Mouse (Mus musculus) stomach, embryonic 14.5 days (tissue): ENCODE data around the gene Map2k4. TPM values are rescaled to one million over a fixed set of nuclear protein-coding genes. Genes with fewer than 3 reads are reported as not detected.
A peak's percentile ranks its signal among the peaks of the same experiment; 100 is the strongest.

Experiments used
- ATAC-seq: fragments of 200-750 bp; cut with Nextera tagmentation; 2 replicates; pipeline ENCODE4 v1.8.0; 2017; ENCODE audit warnings: low read depth, moderate TSS enrichment; ENCODE audit not compliant: insufficient number of reproducible peaks, insufficient read depth, low FRiP score
- H3K27ac ChIP-seq: fragments of 300-500 bp; sonication (generic); 2 replicates; pipeline ENCODE4 v1.5.1; 2014; ENCODE audit warnings: mild to moderate bottlenecking, low read length, moderate library complexity, mixed read lengths
- H3K27me3 ChIP-seq: fragments of 300-500 bp; sonication (generic); 2 replicates; pipeline ENCODE4 v1.6.1; 2014; ENCODE audit warnings: low read length, control low read depth, mixed read lengths; ENCODE audit not compliant: control insufficient read depth, insufficient read depth
- H3K36me3 ChIP-seq: fragments of 300-500 bp; sonication (generic); 2 replicates; pipeline ENCODE4 v1.6.1; 2014; ENCODE audit warnings: mild to moderate bottlenecking, control low read depth, low read length, moderate library complexity, mixed read lengths; ENCODE audit not compliant: control insufficient read depth, insufficient read depth
- H3K4me1 ChIP-seq: fragments of 300-500 bp; sonication (generic); 2 replicates; pipeline ENCODE4 v1.6.1; 2014; ENCODE audit warnings: low read length, control low read depth, mixed read lengths; ENCODE audit not compliant: control insufficient read depth, insufficient read depth
- H3K4me2 ChIP-seq: fragments of 300-500 bp; sonication (generic); replicated peaks from 2 replicates; pipeline ENCODE4 v1.6.1; 2014; ENCODE audit warnings: low read depth, low read length, control low read depth
- H3K4me3 ChIP-seq: fragments of 300-500 bp; sonication (generic); 2 replicates; pipeline ENCODE4 v1.5.1; 2014; ENCODE audit warnings: low read depth, low read length, control low read depth
- H3K9ac ChIP-seq: fragments of 300-500 bp; sonication (generic); replicated peaks from 2 replicates; pipeline ENCODE4 v1.6.1; 2014; ENCODE audit warnings: low read depth, mild to moderate bottlenecking, control low read depth, low read length, moderate library complexity, mixed read lengths
- H3K9me3 ChIP-seq: fragments of 300-500 bp; sonication (generic); 2 replicates; pipeline ENCODE4 v1.6.1; 2016; ENCODE audit warnings: low read depth, low read length, control low read depth; ENCODE audit not compliant: control insufficient read depth
- WGBS: fragments of 180-500 bp; shearing (Covaris S2); extraction: QIAGEN DNeasy Blood & Tissue Kit; methylation state at CpG from one replicate; pipeline ENCODE4 v1.1.7; 2014; 5-methylcytosine and 5-hydroxymethylcytosine counted together
- polyA plus RNA-seq: library from polyadenylated mRNA; unstranded; fragments of >200 nt; fragmentation: Nextera tagmentation; extraction: Ambion mirVana; gene quantifications from 2 replicates; pipeline ENCODE4 v1.2.1, GENCODE M21; 2014

Gene Map2k4
- 77.7 and 77.9 TPM in 2 replicates for polyA plus RNA-seq

- ATAC-seq = peak; percentile 99
- Histone ChIP-seq H3K36me3 (no peaks in the 10 kb centered on the region), H3K4me2 (peak within 1 kb of the TSS; percentile 65), H3K4me1 (peaks cover 14% of the 10 kb centered on the region), H3K4me3 (peak within 1 kb of the TSS; percentile 56), H3K27ac (peak within 1 kb of the TSS; percentile 84), H3K9ac (peak within 1 kb of the TSS; percentile 98), H3K9me3 (no peaks in the 10 kb centered on the region), H3K27me3 (no peaks in the 10 kb centered on the region)
- WGBS = under 1% methylated on average over 29 of the region's 36 CpGs
These were observed at the start of gene Map2k4 for GRCm38 (mm10) chr11:65788154-65788553. Gene Map2k4 (minus strand): TSS chr11:65788297.

DNA sequence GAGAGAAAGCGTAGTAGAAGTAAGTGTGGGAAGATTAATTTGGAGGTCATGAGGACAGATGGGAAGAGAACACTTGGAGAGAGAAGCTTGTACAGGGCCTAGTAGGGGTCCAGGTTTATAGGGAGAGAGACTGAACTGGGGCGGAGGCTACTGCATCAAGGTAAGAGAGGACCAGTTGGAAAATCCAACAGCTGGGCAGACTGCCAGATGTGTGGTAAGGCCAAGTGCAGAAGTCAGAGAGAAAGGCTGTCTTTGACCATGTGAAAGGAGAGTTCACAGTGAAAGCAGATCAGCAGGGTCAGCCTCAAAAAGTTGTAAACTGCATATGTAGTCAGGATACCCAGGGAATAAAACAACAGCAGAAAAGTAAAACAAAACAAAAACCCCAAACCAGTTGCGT, 36.5 kb upstream of the Map2k4 start:
- H3K9ac ChIP-seq = no peak overlapping the region
- H3K9me3 ChIP-seq = no peaks in the 10 kb centered on the region
- peaks cover 29% of the 10 kb centered on the region for H3K36me3 ChIP-seq
- no peak overlapping the region for H3K27ac ChIP-seq
- 79% methylated on average over 3 of the region's 3 CpGs for WGBS
- H3K4me2 ChIP-seq = no peak overlapping the region
- no peaks in the 10 kb centered on the region for H3K27me3 ChIP-seq
- ATAC-seq = no peak
- H3K4me3 ChIP-seq = no peak overlapping the region
- H3K4me1 ChIP-seq = no peaks in the 10 kb centered on the region

DNA sequence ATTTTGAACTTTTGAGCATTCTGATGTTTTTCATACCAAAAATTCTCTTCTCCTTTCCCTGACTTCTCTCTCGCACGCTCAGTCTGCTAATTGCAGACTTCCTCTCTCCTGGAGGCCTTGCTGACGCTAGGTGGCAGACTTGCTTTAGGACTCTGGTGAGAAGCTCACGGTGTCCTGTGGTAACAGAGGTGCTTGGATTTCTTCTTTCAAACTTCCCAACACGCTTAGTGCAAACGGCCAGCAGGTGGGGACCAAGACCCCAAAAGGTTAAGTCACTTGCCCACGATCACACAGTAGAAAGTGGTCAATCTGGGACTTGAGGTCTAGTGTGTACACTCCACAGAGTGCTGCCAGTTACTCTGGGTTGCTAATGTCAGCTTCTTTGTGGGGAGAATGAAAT, 32.8 kb upstream of the Map2k4 start:
- H3K4me3 ChIP-seq = no peak overlapping the region
- peaks cover 24% of the 10 kb centered on the region for H3K36me3 ChIP-seq
- no peaks in the 10 kb centered on the region for H3K4me1 ChIP-seq
- no peaks in the 10 kb centered on the region for H3K27me3 ChIP-seq
- no peaks in the 10 kb centered on the region for H3K9me3 ChIP-seq
- H3K4me2 ChIP-seq = no peak overlapping the region
- ATAC-seq = peak; percentile 63; the same call in 1 of the 2 replicates
- H3K9ac ChIP-seq = no peak overlapping the region
- no peak overlapping the region for H3K27ac ChIP-seq
- 9% methylated on average over 7 of the region's 7 CpGs for WGBS

GRCm38 (mm10) chr11:65820280-65820679, 32.2 kb upstream of the Map2k4 start:
- Histone ChIP-seq H3K4me2 (no peak overlapping the region), H3K9me3 (no peaks in the 10 kb centered on the region), H3K9ac (no peak overlapping the region), H3K36me3 (peaks cover 30% of the 10 kb centered on the region), H3K4me3 (no peak overlapping the region), H3K27me3 (no peaks in the 10 kb centered on the region), H3K27ac (no peak overlapping the region), H3K4me1 (no peaks in the 10 kb centered on the region)
- WGBS = 76% methylated on average over 5 of the region's 5 CpGs
- peak; percentile 42; the same call in 1 of the 2 replicates for ATAC-seq

DNA sequence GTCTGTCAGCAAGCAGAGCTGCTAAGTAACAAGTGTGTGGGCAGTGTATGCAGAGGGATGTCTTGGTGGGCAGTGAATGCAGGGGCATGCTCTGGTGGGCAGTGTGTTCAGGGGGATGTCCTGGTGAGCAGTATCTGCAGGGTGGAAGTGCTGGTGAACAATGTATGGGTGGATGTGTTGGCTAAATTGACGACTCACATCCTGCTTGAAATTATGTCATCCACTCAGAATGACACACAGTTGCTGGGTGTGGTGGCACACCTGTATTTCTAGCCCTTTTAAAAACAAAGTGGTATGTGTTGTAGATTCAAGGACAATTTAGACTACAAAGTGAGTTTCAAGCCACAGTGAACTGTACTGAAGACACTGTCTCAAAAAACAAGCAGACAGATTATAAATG, 30.1 kb upstream of the Map2k4 start:
- H3K36me3 ChIP-seq = peaks cover 34% of the 10 kb centered on the region
- WGBS = 73% methylated on average over 1 of the region's 1 CpGs
- H3K27ac ChIP-seq = no peak overlapping the region

GRCm38 (mm10) chr11:65816237-65816636, 28.1 kb upstream of the Map2k4 start:
- H3K36me3 ChIP-seq = peaks cover 21% of the 10 kb centered on the region; the same call in 1 of the 2 replicates
- H3K4me3 ChIP-seq = no peak overlapping the region
- WGBS = 75% methylated on average over 6 of the region's 6 CpGs
- H3K4me2 ChIP-seq = no peak overlapping the region
- no peaks in the 10 kb centered on the region for H3K9me3 ChIP-seq
- no peaks in the 10 kb centered on the region for H3K27me3 ChIP-seq
- H3K4me1 ChIP-seq = no peaks in the 10 kb centered on the region
- ATAC-seq = no peak
- no peak overlapping the region for H3K27ac ChIP-seq
- H3K9ac ChIP-seq = no peak overlapping the region

More for the DNA sequence above, 30.1 kb upstream of the Map2k4 start:
- Histone ChIP-seq H3K4me3 (no peak overlapping the region), H3K4me1 (no peaks in the 10 kb centered on the region), H3K9me3 (no peaks in the 10 kb centered on the region), H3K27me3 (no peaks in the 10 kb centered on the region), H3K4me2 (no peak overlapping the region), H3K9ac (no peak overlapping the region)
- no peak for ATAC-seq

- no peak overlapping the region for H3K9ac ChIP-seq
- H3K4me3 ChIP-seq = no peak overlapping the region
- 89% methylated on average over 9 of the region's 9 CpGs for WGBS
- no peaks in the 10 kb centered on the region for H3K9me3 ChIP-seq
- ATAC-seq = no peak
- H3K36me3 ChIP-seq = peaks cover 21% of the 10 kb centered on the region; the same call in 1 of the 2 replicates
- no peak overlapping the region for H3K27ac ChIP-seq
- H3K4me1 ChIP-seq = no peaks in the 10 kb centered on the region
- H3K27me3 ChIP-seq = no peaks in the 10 kb centered on the region
- no peak overlapping the region for H3K4me2 ChIP-seq
These were observed 26.3 kb upstream of the Map2k4 start for GRCm38 (mm10) chr11:65814381-65814780.

DNA sequence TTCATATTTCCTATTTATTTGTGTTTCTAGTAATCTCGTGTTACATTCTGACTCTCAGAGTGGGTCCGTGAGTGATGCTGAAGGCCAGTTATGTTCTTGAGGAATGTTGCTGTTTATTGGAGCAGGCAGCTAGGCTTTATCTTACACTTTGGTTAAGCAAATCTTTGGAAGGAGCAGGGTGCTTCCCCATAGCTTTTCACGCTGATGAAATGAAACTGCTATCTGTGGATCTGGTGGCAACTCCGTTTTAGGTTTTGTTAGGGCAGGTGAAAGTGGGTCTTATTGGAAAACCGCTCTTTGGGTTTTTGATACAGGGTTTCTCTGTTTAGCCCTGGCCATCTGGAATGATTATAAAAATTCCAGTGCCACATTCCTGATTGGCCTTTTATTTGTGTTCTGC, 24.0 kb upstream of the Map2k4 start:
- Histone ChIP-seq H3K36me3 (peaks cover 21% of the 10 kb centered on the region; the same call in 1 of the 2 replicates), H3K4me2 (no peak overlapping the region), H3K27ac (no peak overlapping the region), H3K9me3 (no peaks in the 10 kb centered on the region), H3K4me3 (no peak overlapping the region), H3K4me1 (no peaks in the 10 kb centered on the region; the same call in 1 of the 2 replicates), H3K27me3 (no peaks in the 10 kb centered on the region), H3K9ac (no peak overlapping the region)
- WGBS = 38% methylated on average over 5 of the region's 5 CpGs
- no peak for ATAC-seq

- H3K4me3 ChIP-seq = peak overlapping the region; percentile 58
- H3K4me2 ChIP-seq = peak overlapping the region; percentile 50
- no peaks in the 10 kb centered on the region for H3K27me3 ChIP-seq
- H3K4me1 ChIP-seq = no peaks in the 10 kb centered on the region; the same call in 1 of the 2 replicates
- 42% methylated on average over 7 of the region's 7 CpGs for WGBS
- no peaks in the 10 kb centered on the region for H3K9me3 ChIP-seq
- H3K27ac ChIP-seq = no peak overlapping the region
- H3K36me3 ChIP-seq = no peaks in the 10 kb centered on the region
- peak overlapping the region; percentile 54 for H3K9ac ChIP-seq
- ATAC-seq = no peak; the same call in 1 of the 2 replicates
These were observed 19.5 kb upstream of the Map2k4 start for GRCm38 (mm10) chr11:65807601-65808000.
